Mouse (Mus musculus): ENCODE data around the gene Cd27. TPM values are rescaled to one million over a fixed set of nuclear protein-coding genes. Genes with fewer than 3 reads are reported as not detected.

The Cd27 gene
- polyA plus RNA-seq, 1 experiment from 2014 or later = 3.2 TPM

DNA sequence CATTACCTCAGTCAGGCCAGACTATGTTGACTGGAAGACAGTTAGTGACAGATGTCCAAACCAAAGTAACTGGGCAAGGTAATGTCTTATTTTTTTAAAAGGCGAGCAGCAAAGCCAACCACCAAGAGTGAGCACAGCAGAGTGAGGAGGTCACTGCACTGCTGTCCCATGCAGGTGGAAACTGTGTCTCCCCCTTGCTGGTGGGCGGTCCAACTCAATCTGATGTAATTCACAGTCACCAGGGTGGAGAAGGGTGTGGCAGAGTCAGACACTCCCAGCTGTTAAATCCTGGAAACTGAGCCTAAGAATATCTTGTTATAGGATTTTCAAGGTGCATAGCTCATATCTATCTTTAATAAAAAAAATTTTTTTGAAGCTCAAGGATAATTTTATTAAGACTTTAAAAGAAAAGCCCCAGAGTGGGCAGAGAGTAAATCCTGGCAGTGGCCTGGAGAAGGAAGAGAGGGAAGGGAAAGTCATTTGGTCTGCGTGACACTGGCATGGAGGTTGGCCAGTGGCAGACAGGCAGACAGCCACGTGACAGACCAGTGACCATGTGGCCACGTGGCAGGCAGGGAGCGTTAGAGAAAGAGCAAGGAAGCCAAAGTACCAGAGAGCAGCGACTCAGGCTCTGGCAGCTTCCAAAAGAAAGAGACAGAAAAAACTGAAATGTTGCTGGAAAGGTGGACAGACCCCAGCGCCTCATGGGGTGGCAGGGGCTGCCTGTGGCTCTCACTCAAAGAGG is 19.6 kb upstream of the Cd27 start:
- WGBS = 73% methylated on average over 8 of the region's 8 CpGs
- Histone ChIP-seq H3K9me3 (ENCODE audit: control insufficient read depth, low read length) (no peaks in the 10 kb centered on the region), H3K36me3 (ENCODE audit: control insufficient read depth, insufficient read depth, low read length) (no peaks in the 10 kb centered on the region), H3K4me3 (ENCODE audit: low read depth, low read length) (no peak overlapping the region), H3K4me1 (replicated peaks; ENCODE audit: control insufficient read depth, insufficient read depth, low read length) (no peaks in the 10 kb centered on the region), H3K4me2 (no peak overlapping the region), H3K27ac (ENCODE audit: low read depth, low read length) (no peak overlapping the region), H3K27me3 (replicated peaks; ENCODE audit: control insufficient read depth, insufficient read depth, low read length) (no peaks in the 10 kb centered on the region), H3K9ac (ENCODE audit: low read depth, low read length) (no peak overlapping the region)
- ATAC-seq (replicated peaks; ENCODE audit: low FRiP score) (no peak), DNase-seq (ENCODE audit: low spot score) (no peak)

DNA sequence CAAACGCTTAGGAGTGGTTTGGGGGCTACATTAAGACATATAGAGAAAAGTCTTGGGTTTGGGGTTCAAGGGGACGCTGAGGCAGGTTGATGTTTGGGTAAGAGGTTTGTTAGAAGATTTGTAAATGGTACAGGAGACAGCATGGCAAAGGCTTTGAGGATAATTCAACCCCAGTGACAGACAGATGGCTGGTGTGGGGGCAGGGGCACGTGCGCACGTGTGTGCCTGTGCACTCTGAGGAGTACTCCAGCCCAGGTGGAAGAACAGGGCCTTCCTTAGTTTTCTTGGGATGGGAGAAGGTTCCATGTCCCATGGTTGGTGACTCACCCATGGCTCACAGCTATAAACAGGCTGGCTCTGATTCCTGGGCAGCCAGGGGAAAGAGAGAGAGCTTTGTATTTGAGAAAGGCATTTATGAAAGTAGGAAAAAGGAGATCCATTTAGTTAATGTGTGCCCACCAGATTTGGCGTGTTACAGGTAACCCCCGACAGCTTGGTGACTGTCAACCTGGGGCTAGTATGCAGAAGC is 18.8 kb upstream of the Cd27 start:
- Histone ChIP-seq H3K9ac (ENCODE audit: low read depth, low read length) (no peak overlapping the region), H3K27ac (ENCODE audit: low read depth, low read length) (no peak overlapping the region), H3K4me1 (replicated peaks; ENCODE audit: control insufficient read depth, insufficient read depth, low read length) (no peaks in the 10 kb centered on the region), H3K4me2 (no peak overlapping the region), H3K9me3 (ENCODE audit: control insufficient read depth, low read length) (no peaks in the 10 kb centered on the region), H3K27me3 (replicated peaks; ENCODE audit: control insufficient read depth, insufficient read depth, low read length) (no peaks in the 10 kb centered on the region), H3K36me3 (ENCODE audit: control insufficient read depth, insufficient read depth, low read length) (no peaks in the 10 kb centered on the region), H3K4me3 (ENCODE audit: low read depth, low read length) (no peak overlapping the region)
- no peak for DNase-seq (ENCODE audit: low spot score)
- 86% methylated on average over 7 of the region's 7 CpGs for WGBS
- no peak for ATAC-seq (replicated peaks; ENCODE audit: low FRiP score)

DNA sequence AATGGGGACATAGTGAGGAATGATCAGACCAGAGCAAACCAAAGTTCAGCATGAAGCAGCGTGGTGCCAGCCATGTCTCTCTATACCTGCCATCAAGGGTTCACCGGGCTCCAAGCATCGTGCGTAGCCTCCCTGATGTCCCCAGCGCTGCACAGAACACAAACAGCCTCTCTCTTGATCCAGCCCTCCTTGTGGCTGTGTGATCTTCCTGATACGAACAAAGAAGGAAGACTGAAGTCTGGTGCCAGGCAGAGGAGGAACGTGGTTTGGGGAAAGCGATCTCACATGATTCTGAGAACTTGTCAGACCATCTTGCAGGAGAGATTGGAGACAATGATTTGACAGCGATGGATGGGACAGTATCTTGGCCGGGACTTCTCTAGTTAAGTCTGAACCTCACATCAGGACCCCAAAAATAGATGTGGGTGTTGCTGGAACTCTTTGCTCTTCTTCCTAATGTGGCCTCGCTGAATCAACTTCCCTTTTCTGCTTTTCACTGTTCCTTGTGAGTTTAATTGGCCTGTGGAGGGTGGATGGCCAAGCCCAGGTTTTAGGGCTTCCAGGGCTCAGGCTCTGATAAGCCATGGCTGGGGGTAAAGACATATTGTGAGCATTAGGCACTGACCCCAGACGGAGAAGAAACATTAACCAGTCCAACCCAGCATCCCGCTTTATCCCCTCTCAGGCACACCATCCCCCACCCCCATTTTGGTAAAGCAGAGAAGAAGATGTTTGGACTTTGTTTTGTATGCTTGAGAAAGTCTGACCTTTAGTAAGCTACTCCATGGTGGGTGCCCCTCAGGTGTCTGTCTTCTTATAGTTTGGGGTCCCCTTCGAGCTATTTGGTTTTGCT is 17.3 kb upstream of the Cd27 start:
- H3K9me3 ChIP-seq (ENCODE audit: control insufficient read depth, low read length) = no peaks in the 10 kb centered on the region
- ATAC-seq (replicated peaks; ENCODE audit: low FRiP score) (no peak), DNase-seq (ENCODE audit: low spot score) (no peak)
- no peak overlapping the region for H3K27ac ChIP-seq (ENCODE audit: low read depth, low read length)
- H3K36me3 ChIP-seq (ENCODE audit: control insufficient read depth, insufficient read depth, low read length) = no peaks in the 10 kb centered on the region
- no peak overlapping the region for H3K4me2 ChIP-seq
- H3K4me1 ChIP-seq (replicated peaks; ENCODE audit: control insufficient read depth, insufficient read depth, low read length) = no peaks in the 10 kb centered on the region
- 55% methylated on average over 14 of the region's 14 CpGs for WGBS
- H3K27me3 ChIP-seq (replicated peaks; ENCODE audit: control insufficient read depth, insufficient read depth, low read length) = no peaks in the 10 kb centered on the region
- H3K4me3 ChIP-seq (ENCODE audit: low read depth, low read length) = no peak overlapping the region
- H3K9ac ChIP-seq (ENCODE audit: low read depth, low read length) = no peak overlapping the region

DNA sequence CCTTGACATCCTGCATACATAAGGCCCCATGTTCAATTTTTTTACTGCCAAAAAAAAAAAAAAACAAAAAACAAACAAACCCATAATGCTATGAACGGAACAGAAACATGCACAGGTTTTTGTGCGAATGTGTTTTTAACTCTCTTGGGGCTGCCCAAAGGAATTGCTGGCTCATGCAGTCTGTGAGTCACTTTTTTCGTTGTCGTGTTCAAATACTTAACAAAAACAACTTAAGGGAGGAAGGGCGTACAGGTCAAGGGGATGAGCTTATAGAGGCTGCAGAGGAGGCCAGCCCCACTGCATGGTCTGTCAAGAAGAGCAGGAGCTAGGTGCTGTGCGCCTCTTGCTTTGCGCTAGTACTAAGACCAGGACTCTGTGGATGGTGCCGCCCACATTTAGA is 15.9 kb upstream of the Cd27 start:
- ATAC-seq (replicated peaks; ENCODE audit: low FRiP score) (no peak), DNase-seq (ENCODE audit: low spot score) (no peak)
- Histone ChIP-seq H3K9me3 (ENCODE audit: control insufficient read depth, low read length) (no peaks in the 10 kb centered on the region), H3K9ac (ENCODE audit: low read depth, low read length) (no peak overlapping the region), H3K27ac (ENCODE audit: low read depth, low read length) (no peak overlapping the region), H3K36me3 (ENCODE audit: control insufficient read depth, insufficient read depth, low read length) (no peaks in the 10 kb centered on the region), H3K4me2 (no peak overlapping the region), H3K27me3 (replicated peaks; ENCODE audit: control insufficient read depth, insufficient read depth, low read length) (no peaks in the 10 kb centered on the region), H3K4me3 (ENCODE audit: low read depth, low read length) (no peak overlapping the region), H3K4me1 (replicated peaks; ENCODE audit: control insufficient read depth, insufficient read depth, low read length) (no peaks in the 10 kb centered on the region)
- WGBS = 89% methylated on average over 8 of the region's 8 CpGs

DNA sequence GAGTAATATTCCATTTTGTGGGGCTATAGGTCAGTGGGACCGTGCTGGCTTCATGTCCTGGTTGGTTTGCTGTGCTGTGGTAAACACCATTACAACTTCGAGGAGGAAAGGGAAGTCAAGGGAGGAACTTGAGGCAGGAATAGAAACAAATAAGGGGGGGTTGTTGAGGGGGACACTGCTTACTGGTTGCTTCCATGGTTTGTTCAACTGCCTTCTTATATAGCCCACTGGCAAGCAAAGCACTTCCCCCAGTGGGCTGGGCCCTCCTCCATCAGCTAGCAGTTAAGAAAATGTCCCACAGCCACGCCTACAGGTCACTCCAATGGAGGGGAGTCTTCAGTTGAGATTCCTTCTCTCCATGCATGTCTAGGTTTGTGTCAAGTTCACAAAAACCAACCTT is 15.5 kb upstream of the Cd27 start:
- no peak for DNase-seq (ENCODE audit: low spot score)
- no peak for ATAC-seq (replicated peaks; ENCODE audit: low FRiP score)
- H3K27me3 ChIP-seq (replicated peaks; ENCODE audit: control insufficient read depth, insufficient read depth, low read length) = no peaks in the 10 kb centered on the region
- H3K4me1 ChIP-seq (replicated peaks; ENCODE audit: control insufficient read depth, insufficient read depth, low read length) = no peaks in the 10 kb centered on the region
- no peaks in the 10 kb centered on the region for H3K9me3 ChIP-seq (ENCODE audit: control insufficient read depth, low read length)
- H3K9ac ChIP-seq (ENCODE audit: low read depth, low read length) = no peak overlapping the region
- H3K4me2 ChIP-seq = no peak overlapping the region
- H3K27ac ChIP-seq (ENCODE audit: low read depth, low read length) = no peak overlapping the region
- WGBS = 55% methylated on average over 3 of the region's 3 CpGs
- H3K4me3 ChIP-seq (ENCODE audit: low read depth, low read length) = no peak overlapping the region
- no peaks in the 10 kb centered on the region for H3K36me3 ChIP-seq (ENCODE audit: control insufficient read depth, insufficient read depth, low read length)

DNA sequence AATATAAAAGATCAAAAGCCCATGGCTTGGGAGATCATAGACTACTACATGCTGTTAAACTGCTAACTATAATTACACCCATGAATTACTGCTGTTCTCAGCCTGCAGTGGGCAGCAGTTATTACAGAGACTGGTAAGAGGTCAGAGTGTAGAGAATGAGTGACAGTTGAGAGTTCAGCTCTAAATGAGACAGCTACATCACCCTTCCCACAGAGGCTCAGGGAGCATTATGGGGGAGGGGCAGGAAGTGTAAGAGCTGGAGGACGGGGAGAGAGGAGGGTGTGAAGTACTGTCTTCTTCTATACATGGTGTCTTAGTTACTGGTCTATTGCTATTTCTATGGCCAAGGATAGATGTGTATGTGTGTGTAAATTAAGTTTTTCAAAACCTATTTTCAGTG is 7.7 kb upstream of the Cd27 start:
- no peaks in the 10 kb centered on the region for H3K27me3 ChIP-seq (replicated peaks; ENCODE audit: control insufficient read depth, insufficient read depth, low read length)
- H3K9ac ChIP-seq (ENCODE audit: low read depth, low read length) = no peak overlapping the region
- H3K4me1 ChIP-seq (replicated peaks; ENCODE audit: control insufficient read depth, insufficient read depth, low read length) = no peaks in the 10 kb centered on the region
- no peak overlapping the region for H3K27ac ChIP-seq (ENCODE audit: low read depth, low read length)
- H3K4me2 ChIP-seq = no peak overlapping the region
- no peak for DNase-seq (ENCODE audit: low spot score)
- H3K4me3 ChIP-seq (ENCODE audit: low read depth, low read length) = no peak overlapping the region
- no peaks in the 10 kb centered on the region for H3K9me3 ChIP-seq (ENCODE audit: control insufficient read depth, low read length)
- H3K36me3 ChIP-seq (ENCODE audit: control insufficient read depth, insufficient read depth, low read length) = no peaks in the 10 kb centered on the region
- 27% methylated on average over 1 of the region's 1 CpGs for WGBS
- peak; percentile 23; the same call in 1 of the 2 replicates for ATAC-seq (replicated peaks; ENCODE audit: low FRiP score)

DNA sequence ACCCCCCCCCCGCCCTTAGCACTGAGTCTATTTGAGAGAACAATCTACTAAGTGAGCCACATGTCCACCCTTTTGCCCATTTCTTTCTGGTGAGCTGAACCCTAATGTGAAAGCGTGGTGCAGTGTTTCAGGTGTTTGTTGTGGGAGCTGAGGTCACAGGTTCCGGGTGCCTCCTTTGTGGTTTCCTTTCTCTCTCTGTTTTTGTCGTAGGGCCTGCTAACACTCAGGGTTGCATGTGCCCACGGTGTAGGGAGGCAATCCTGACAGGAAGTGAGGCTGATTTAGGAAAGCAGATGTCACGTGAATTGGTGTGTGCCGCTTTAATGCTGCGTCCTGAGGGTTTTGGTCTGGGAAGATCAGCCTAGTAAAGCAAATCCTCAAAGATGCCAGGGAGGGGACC is 4.8 kb upstream of the Cd27 start:
- no peak overlapping the region for H3K9ac ChIP-seq (ENCODE audit: low read depth, low read length)
- H3K9me3 ChIP-seq (ENCODE audit: control insufficient read depth, low read length) = no peaks in the 10 kb centered on the region
- no peak overlapping the region for H3K27ac ChIP-seq (ENCODE audit: low read depth, low read length)
- ATAC-seq (replicated peaks; ENCODE audit: low FRiP score) (no peak), DNase-seq (ENCODE audit: low spot score) (no peak)
- H3K27me3 ChIP-seq (replicated peaks; ENCODE audit: control insufficient read depth, insufficient read depth, low read length) = no peaks in the 10 kb centered on the region
- no peaks in the 10 kb centered on the region for H3K36me3 ChIP-seq (ENCODE audit: control insufficient read depth, insufficient read depth, low read length)
- no peak overlapping the region for H3K4me2 ChIP-seq
- H3K4me3 ChIP-seq (ENCODE audit: low read depth, low read length) = no peak overlapping the region
- 55% methylated on average over 8 of the region's 8 CpGs for WGBS
- no peaks in the 10 kb centered on the region for H3K4me1 ChIP-seq (replicated peaks; ENCODE audit: control insufficient read depth, insufficient read depth, low read length)

DNA sequence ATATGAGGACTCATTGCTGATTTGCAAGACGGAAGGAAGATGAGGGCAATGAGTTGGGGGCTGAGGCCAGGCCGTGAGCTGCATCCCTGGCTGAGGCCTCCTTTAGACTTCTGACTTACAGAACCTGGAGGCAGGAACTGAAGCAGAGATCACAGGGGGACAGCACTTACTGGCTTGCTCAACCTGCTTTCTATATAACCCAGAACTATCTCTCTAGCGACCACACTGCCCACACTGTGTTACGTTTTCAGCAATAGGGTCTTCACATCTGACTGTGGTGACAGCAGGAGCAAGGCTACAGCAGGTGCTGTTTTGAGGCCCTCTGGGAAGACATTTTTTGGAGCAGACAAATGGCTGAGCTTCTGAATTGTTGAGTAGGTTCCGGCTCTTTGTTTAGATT is 3.8 kb upstream of the Cd27 start:
- DNase-seq (ENCODE audit: low spot score) = no peak
- no peak overlapping the region for H3K4me3 ChIP-seq (ENCODE audit: low read depth, low read length)
- no peak for ATAC-seq (replicated peaks; ENCODE audit: low FRiP score)
- no peaks in the 10 kb centered on the region for H3K27me3 ChIP-seq (replicated peaks; ENCODE audit: control insufficient read depth, insufficient read depth, low read length)
- no peak overlapping the region for H3K27ac ChIP-seq (ENCODE audit: low read depth, low read length)
- no peaks in the 10 kb centered on the region for H3K9me3 ChIP-seq (ENCODE audit: control insufficient read depth, low read length)
- H3K4me1 ChIP-seq (replicated peaks; ENCODE audit: control insufficient read depth, insufficient read depth, low read length) = no peaks in the 10 kb centered on the region
- no peak overlapping the region for H3K9ac ChIP-seq (ENCODE audit: low read depth, low read length)
- H3K36me3 ChIP-seq (ENCODE audit: control insufficient read depth, insufficient read depth, low read length) = no peaks in the 10 kb centered on the region
- WGBS = 86% methylated on average over 5 of the region's 5 CpGs
- H3K4me2 ChIP-seq = no peak overlapping the region
